Mouse (Mus musculus) stomach, embryonic 14.5 days (tissue): ENCODE measurements around the gene Mbd3. TPM values are rescaled to one million over a fixed set of nuclear protein-coding genes. Genes with fewer than 3 reads are reported as not detected.

Experiments
- ATAC-seq: fragments of 200-750 bp; cut with Nextera tagmentation; 2 replicates; pipeline ENCODE4 v1.8.0; 2017; ENCODE audit warnings: low read depth, moderate TSS enrichment; ENCODE audit not compliant: insufficient number of reproducible peaks, insufficient read depth, low FRiP score
- H3K27ac ChIP-seq: fragments of 300-500 bp; sonication (generic); 2 replicates; pipeline ENCODE4 v1.5.1; 2014; ENCODE audit warnings: mild to moderate bottlenecking, low read length, moderate library complexity, mixed read lengths
- H3K27me3 ChIP-seq: fragments of 300-500 bp; sonication (generic); 2 replicates; pipeline ENCODE4 v1.6.1; 2014; ENCODE audit warnings: low read length, control low read depth, mixed read lengths; ENCODE audit not compliant: control insufficient read depth, insufficient read depth
- H3K36me3 ChIP-seq: fragments of 300-500 bp; sonication (generic); 2 replicates; pipeline ENCODE4 v1.6.1; 2014; ENCODE audit warnings: mild to moderate bottlenecking, control low read depth, low read length, moderate library complexity, mixed read lengths; ENCODE audit not compliant: control insufficient read depth, insufficient read depth
- H3K4me1 ChIP-seq: fragments of 300-500 bp; sonication (generic); 2 replicates; pipeline ENCODE4 v1.6.1; 2014; ENCODE audit warnings: low read length, control low read depth, mixed read lengths; ENCODE audit not compliant: control insufficient read depth, insufficient read depth
- H3K4me2 ChIP-seq: fragments of 300-500 bp; sonication (generic); replicated peaks from 2 replicates; pipeline ENCODE4 v1.6.1; 2014; ENCODE audit warnings: low read depth, low read length, control low read depth
- H3K4me3 ChIP-seq: fragments of 300-500 bp; sonication (generic); 2 replicates; pipeline ENCODE4 v1.5.1; 2014; ENCODE audit warnings: low read depth, low read length, control low read depth
- H3K9ac ChIP-seq: fragments of 300-500 bp; sonication (generic); replicated peaks from 2 replicates; pipeline ENCODE4 v1.6.1; 2014; ENCODE audit warnings: low read depth, mild to moderate bottlenecking, control low read depth, low read length, moderate library complexity, mixed read lengths
- H3K9me3 ChIP-seq: fragments of 300-500 bp; sonication (generic); 2 replicates; pipeline ENCODE4 v1.6.1; 2016; ENCODE audit warnings: low read depth, low read length, control low read depth; ENCODE audit not compliant: control insufficient read depth
- WGBS: fragments of 180-500 bp; shearing (Covaris S2); extraction: QIAGEN DNeasy Blood & Tissue Kit; methylation state at CpG from one replicate; pipeline ENCODE4 v1.1.7; 2014; 5-methylcytosine and 5-hydroxymethylcytosine counted together
- polyA plus RNA-seq: library from polyadenylated mRNA; unstranded; fragments of >200 nt; fragmentation: Nextera tagmentation; extraction: Ambion mirVana; gene quantifications from 2 replicates; pipeline ENCODE4 v1.2.1, GENCODE M21; 2014

Gene Mbd3
- polyA plus RNA-seq = 194 and 200 TPM in 2 replicates

DNA sequence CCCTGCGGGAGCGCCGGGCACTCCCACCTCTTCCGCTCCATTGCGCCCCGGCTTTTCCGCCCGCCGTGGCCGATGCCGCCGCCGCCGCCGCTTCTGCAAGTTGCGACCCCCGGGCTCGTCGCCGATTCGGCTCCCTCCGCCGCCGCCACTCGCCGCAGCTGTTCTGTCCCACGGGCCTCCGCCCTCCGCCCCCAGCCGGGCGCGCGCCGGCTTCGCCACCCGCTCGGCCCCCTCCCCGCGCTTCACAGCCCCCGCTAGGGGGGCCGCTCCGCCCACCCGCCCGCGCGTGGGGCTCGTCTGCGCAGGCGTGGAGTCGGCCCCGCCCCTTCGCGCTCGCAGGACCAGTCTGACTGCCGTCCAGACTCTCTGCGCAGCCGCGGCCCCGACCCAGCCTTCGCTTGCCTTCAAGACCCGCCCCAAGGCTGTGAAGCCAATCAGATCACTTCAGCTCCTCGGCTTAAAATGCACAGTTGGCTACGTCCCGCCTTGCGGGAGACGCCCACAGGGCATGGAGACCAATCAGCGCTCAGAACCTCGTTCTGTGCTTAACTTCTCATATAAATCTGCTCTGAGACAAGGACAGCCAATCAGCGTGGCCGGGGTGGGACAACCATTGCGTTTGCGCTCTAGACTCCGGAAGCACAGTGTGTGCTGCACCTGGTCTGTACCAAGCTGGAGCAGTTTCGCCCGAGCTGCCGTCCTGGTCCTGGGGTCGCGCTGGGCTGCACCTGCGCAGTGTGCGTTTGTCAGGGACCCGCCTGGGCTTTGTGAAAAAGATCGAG, at the start of gene Mbd3:
Mbd3 (minus strand) TSS at position 360 of the 782 bp plus-strand sequence.
- Histone ChIP-seq H3K27me3 (no peaks in the 10 kb centered on the region), H3K36me3 (peaks cover 45% of the 10 kb centered on the region), H3K4me3 (peak within 1 kb of the TSS; percentile 71), H3K4me1 (peaks cover 22% of the 10 kb centered on the region), H3K9me3 (no peaks in the 10 kb centered on the region), H3K9ac (peak within 1 kb of the TSS; percentile 94), H3K4me2 (peak within 1 kb of the TSS; percentile 88), H3K27ac (peak within 1 kb of the TSS; percentile 100)
- under 1% methylated on average over 78 of the region's 82 CpGs for WGBS
- peak; percentile 97 for ATAC-seq

DNA sequence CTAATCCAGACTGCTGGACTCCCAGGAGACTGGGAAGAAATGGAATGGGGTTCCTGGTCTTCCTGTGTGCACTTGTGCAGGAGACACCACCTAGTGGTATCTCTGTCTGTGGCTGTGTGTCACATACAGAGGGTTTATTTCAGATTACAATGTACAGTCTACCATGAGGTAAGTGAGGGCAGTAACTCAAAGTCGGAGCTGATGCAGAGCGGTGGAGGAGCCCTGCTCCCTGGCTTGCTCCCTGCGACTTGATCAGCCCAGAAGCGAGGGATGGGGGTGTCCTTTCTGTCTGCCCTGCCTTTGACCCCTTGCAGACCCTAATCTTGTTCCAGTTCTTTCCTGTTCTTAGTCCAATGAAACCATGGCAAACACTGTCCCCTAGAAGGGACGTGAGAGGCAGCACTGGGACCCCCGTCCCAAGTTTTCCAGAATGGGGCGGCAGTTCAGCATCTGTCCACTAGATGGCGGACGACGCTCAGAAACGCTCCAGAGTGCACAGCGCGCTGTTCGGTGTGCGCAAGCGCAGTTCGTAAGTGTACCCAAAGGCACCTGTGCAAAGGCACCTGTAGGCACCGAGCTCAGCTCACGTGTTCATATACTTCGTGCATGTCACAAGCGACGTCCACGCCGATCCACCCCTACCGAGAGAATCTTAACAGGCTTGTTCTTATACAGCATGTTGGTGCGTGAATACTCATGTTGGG, 46.7 kb upstream of the Mbd3 start:
- no peak overlapping the region for H3K27ac ChIP-seq
- no peaks in the 10 kb centered on the region for H3K9me3 ChIP-seq
- no peak overlapping the region for H3K4me3 ChIP-seq
- peak; percentile 80 for ATAC-seq
- H3K4me2 ChIP-seq = 0 out of 2 replicates have a peak overlapping the region, but pooled peaks have one; percentile 14
- 6% methylated on average over 26 of the region's 26 CpGs for WGBS
- no peak overlapping the region for H3K9ac ChIP-seq
- H3K4me1 ChIP-seq = 0 out of 2 replicates have a peak, but pooled peaks cover 6% of the 10 kb centered on the region
- H3K27me3 ChIP-seq = no peaks in the 10 kb centered on the region
- no peaks in the 10 kb centered on the region for H3K36me3 ChIP-seq

DNA sequence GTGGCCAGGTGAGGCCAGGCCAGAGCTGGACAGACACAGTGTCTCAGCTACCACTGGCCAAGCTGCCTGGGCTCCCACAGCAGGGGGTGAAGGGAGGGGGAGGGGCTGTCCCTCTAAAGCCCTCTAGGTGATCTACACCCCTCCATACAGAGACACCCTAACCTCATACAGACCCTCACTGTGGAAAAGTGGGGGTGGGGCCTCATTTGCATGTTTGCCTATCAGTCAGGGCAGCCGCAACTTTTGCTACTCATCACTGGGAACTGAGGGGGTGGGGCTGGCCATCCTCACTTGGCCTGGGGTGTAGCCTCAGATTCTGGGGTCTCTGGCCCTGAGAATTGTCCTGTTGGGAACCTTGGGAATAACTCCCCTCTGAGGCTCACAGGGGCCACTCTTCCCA, 45.7 kb upstream of the Mbd3 start:
- no peaks in the 10 kb centered on the region for H3K9me3 ChIP-seq
- no peaks in the 10 kb centered on the region for H3K36me3 ChIP-seq
- no peak overlapping the region for H3K9ac ChIP-seq
- H3K4me3 ChIP-seq = no peak overlapping the region
- H3K27ac ChIP-seq = no peak overlapping the region
- H3K4me1 ChIP-seq = 0 out of 2 replicates have a peak, but pooled peaks cover 6% of the 10 kb centered on the region
- H3K27me3 ChIP-seq = no peaks in the 10 kb centered on the region
- no peak overlapping the region for H3K4me2 ChIP-seq
- 58% methylated on average over 1 of the region's 1 CpGs for WGBS
- no peak for ATAC-seq

DNA sequence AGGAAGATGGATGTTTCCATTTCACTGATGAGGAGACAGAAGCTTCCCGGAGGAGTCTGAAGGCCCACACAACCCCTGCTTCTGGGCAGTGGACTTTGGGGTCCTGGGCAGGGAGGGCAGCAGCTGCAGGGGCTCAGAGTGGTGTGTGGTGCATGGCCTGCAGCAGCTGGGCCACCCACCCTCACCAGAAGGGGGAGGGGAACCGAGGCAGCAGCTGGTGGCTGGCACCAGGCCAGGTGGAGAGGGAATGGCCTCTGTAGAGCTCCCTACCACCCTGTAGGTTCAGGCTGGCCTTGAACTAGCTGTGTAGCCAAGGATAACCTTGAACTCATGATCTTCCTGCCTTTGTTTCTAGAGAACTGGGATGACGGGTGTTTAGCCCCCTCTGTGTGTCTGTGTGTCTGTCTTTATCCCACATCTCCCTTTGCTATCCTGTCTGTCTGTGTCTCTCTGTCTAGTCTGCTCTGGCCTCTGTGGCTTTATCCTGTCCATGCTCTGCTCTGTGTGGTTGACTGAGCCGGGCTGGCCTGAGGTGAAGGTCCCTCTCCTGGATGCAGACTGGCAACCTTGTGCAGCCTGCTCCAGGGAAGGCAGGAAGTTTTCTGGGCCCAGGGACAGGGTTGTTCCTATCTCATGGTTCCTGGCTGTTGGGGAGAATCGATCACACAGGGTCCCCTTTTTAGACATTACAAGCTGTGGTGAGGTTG, 45.1 kb upstream of the Mbd3 start:
- H3K27ac ChIP-seq = no peak overlapping the region
- H3K9me3 ChIP-seq = no peaks in the 10 kb centered on the region
- ATAC-seq = no peak
- H3K4me3 ChIP-seq = no peak overlapping the region
- no peaks in the 10 kb centered on the region for H3K36me3 ChIP-seq
- 31% methylated on average over 5 of the region's 5 CpGs for WGBS
- H3K4me2 ChIP-seq = no peak overlapping the region
- no peak overlapping the region for H3K9ac ChIP-seq
- 0 out of 2 replicates have a peak, but pooled peaks cover 6% of the 10 kb centered on the region for H3K4me1 ChIP-seq
- H3K27me3 ChIP-seq = no peaks in the 10 kb centered on the region

DNA sequence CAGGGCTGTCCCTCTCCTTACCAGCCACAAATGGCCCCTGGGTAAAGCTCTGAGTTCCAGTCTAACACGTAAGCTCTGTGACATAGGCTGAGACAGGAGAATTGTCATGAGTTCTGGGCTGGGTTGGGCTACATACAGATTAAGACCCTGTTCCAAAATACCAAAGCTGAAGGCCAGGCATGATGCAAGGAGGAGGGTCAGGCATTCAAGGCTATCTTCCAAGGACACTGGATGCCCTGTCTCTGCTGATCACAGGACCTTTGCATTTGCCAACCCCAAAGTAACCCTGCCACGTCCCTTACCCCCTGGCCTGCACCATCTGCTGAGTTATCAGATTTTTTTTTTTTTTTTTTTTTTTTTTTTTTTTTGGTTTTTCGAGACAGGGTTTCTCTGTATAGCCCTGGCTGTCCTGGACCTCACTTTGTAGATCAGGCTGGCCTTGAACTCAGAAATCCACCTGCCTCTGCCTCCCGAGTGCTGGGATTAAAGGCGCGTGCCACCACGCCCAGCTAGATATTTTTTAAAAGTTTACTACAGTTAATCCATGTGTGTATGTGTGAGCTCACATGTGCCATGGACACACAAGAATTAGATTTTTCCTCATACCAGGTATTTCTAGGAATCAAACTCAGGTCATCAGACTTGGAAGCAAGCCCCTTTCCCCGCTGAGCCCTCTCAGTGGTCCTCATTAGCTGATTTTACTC, 44.4 kb upstream of the Mbd3 start:
- no peaks in the 10 kb centered on the region for H3K36me3 ChIP-seq
- no peaks in the 10 kb centered on the region for H3K9me3 ChIP-seq
- H3K27ac ChIP-seq = no peak overlapping the region
- no peak overlapping the region for H3K4me3 ChIP-seq
- H3K9ac ChIP-seq = no peak overlapping the region
- 0 out of 2 replicates have a peak, but pooled peaks cover 6% of the 10 kb centered on the region for H3K4me1 ChIP-seq
- no peak for ATAC-seq
- H3K4me2 ChIP-seq = no peak overlapping the region
- H3K27me3 ChIP-seq = no peaks in the 10 kb centered on the region
- 72% methylated on average over 8 of the region's 8 CpGs for WGBS

DNA sequence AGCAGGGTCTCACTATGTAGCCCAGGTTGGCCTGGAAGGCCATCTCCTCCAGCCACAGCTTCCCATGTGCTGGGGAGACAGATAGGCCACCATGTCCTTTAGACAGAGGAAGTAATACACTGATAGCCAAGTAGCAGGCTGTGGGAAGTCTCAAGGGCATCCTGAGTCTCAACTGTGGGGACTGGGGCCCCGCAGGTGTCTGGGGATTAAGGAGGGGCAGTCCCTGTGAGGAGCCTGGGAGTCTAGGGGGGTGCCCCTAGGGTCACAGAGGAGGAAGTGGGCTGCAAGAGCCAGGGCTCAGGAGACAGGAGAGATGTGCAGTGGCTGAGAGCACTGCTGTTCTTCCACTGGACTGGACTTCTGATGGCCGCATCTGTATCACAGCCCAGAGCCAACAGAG, 43.6 kb upstream of the Mbd3 start:
- ATAC-seq = no peak
- H3K9ac ChIP-seq = no peak overlapping the region
- 0 out of 2 replicates have a peak, but pooled peaks cover 7% of the 10 kb centered on the region for H3K4me1 ChIP-seq
- no peaks in the 10 kb centered on the region for H3K9me3 ChIP-seq
- H3K36me3 ChIP-seq = no peaks in the 10 kb centered on the region
- H3K4me3 ChIP-seq = no peak overlapping the region
- H3K4me2 ChIP-seq = no peak overlapping the region
- no peaks in the 10 kb centered on the region for H3K27me3 ChIP-seq
- H3K27ac ChIP-seq = no peak overlapping the region
- 61% methylated on average over 2 of the region's 2 CpGs for WGBS

DNA sequence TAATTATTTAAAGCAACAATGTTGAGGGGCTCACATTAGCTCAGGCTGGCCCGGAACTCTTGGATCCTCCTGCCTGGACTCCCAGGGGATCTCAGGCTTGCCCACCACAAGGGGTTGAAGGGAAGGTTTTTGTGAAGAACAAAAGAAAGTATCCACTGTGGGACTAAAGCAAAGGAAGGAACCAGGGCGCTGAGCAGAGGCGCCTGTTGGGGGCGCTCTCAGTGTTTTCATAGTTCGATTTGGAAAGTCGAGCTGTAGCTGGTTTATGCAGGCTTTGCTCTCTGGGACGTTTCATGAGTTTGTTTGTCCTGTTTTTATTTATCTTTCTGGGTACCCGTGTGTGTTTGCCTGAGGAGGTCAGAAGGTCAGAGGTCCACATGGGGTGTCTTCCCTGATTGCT, 42.2 kb upstream of the Mbd3 start:
- Histone ChIP-seq H3K9ac (no peak overlapping the region), H3K27ac (no peak overlapping the region), H3K36me3 (no peaks in the 10 kb centered on the region), H3K4me1 (0 out of 2 replicates have a peak, but pooled peaks cover 8% of the 10 kb centered on the region), H3K4me3 (no peak overlapping the region), H3K27me3 (no peaks in the 10 kb centered on the region), H3K4me2 (no peak overlapping the region), H3K9me3 (no peaks in the 10 kb centered on the region)
- ATAC-seq = no peak
- 52% methylated on average over 8 of the region's 8 CpGs for WGBS

DNA sequence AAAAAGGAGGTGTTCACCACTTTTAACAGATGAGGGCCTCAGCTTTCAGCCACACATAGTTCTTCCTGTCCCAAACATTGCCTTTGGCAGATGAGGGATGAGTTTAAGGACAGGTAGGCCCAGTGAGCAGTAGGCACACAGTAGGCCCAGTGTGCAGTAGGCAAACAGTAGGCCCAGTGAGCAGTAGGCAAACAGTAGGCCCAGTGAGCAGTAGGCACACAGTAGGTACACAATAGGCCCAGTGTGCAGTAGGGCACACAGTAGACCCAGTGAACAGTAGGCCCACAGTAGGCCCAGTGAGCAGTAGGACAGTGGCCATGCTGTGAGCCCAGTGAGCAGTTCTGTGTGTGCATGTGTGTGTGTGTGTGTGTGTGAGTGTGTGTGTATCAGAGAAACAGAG, 40.7 kb upstream of the Mbd3 start:
- H3K4me1 ChIP-seq = peaks cover 14% of the 10 kb centered on the region; the same call in 1 of the 2 replicates
- H3K27me3 ChIP-seq = no peaks in the 10 kb centered on the region
- no peak overlapping the region for H3K27ac ChIP-seq
- no peaks in the 10 kb centered on the region for H3K36me3 ChIP-seq
- H3K9me3 ChIP-seq = no peaks in the 10 kb centered on the region
- H3K4me2 ChIP-seq = no peak overlapping the region
- no peak for ATAC-seq
- H3K9ac ChIP-seq = no peak overlapping the region
- H3K4me3 ChIP-seq = no peak overlapping the region
